Mouse (Mus musculus): ENCODE results near the gene Nop2.
A peak's percentile ranks its signal among the peaks of the same experiment; 100 is the strongest.

The Nop2 gene

GRCm38 (mm10) chr6:125173256-125173655, 41.5 kb downstream of the Nop2 start:
- DNase-seq (ENCODE audit: low spot score): no peak

- no peak for DNase-seq (ENCODE audit: low spot score)
These were observed 43.8 kb downstream of the Nop2 start for GRCm38 (mm10) chr6:125175469-125175868.

GRCm38 (mm10) chr6:125179601-125180000, 47.9 kb downstream of the Nop2 start:
- DNase-seq (ENCODE audit: low spot score): no peak

GRCm38 (mm10) chr6:125182133-125182532, 50.4 kb downstream of the Nop2 start:
- DNase-seq (ENCODE audit: low spot score): no peak

- no peak for DNase-seq (ENCODE audit: low spot score)
These were observed 54.5 kb downstream of the Nop2 start for GRCm38 (mm10) chr6:125186203-125186602.

- DNase-seq (ENCODE audit: low spot score): peak; percentile 42
These were observed 59.1 kb downstream of the Nop2 start for GRCm38 (mm10) chr6:125190816-125191215.

GRCm38 (mm10) chr6:125191332-125192015, 59.8 kb downstream of the Nop2 start, which contains the start of the genes Ncapd2 and Mrpl51:
Gene Ncapd2 (minus strand): TSS chr6:125191701.
Gene Mrpl51 (plus strand): TSS chr6:125191801.
- peak; percentile 98 for DNase-seq (ENCODE audit: low spot score)

GRCm38 (mm10) chr6:125192016-125192714, 60.5 kb downstream of the Nop2 start:
- peak; percentile 97 for DNase-seq (ENCODE audit: low spot score)

GRCm38 (mm10) chr6:125192841-125193240, 61.1 kb downstream of the Nop2 start:
- DNase-seq (ENCODE audit: low spot score): no peak

GRCm38 (mm10) chr6:125193390-125193789, 61.7 kb downstream of the Nop2 start:
- no peak for DNase-seq (ENCODE audit: low spot score)
